Mouse (Mus musculus) right cerebral cortex, postnatal 4 days (tissue): ENCODE results near the gene Olfr769.
"Not testable (repeated sequence)": the region's sequence is repeated elsewhere in the genome, so short reads cannot be mapped to it uniquely, and the experiment has no call there.

Experiments used
- DNase-seq: peaks from one replicate; pipeline ENCODE4 v3.0.0-alpha.2; 2022

Gene Olfr769

DNA sequence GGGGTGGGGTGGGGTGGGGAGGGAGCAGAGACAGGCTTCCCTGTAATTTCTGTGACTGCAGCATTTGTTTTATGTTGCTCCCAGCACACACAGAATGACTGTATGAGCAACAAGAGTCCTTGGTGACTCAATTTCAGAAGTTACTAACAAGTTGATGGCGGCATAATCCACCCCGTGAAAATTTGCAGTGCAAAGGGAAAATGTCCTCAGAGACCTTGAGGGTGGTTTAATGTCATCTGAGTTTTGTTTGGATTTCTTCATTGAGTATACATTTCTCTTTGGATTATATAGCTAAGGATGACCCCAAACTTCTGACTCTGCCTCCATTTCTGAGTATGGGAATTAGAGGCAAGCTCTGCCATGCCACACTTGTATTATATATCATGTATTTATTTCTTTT, at the start of gene Olfr769:
TSS of gene Olfr769 (minus strand) at position 101 of the 400 bp plus-strand sequence.
- DNase-seq: no peak

GRCm38 (mm10) chr10:129164651-129165050, 47.0 kb upstream of the Olfr769 start, which contains the start of gene Olfr771:
Gene Olfr771, minus strand, starts transcription at chr10:129164751.
- no peak for DNase-seq

GRCm38 (mm10) chr10:129138898-129139297, 21.2 kb upstream of the Olfr769 start, which contains the start of gene Olfr770:
Gene Olfr770, minus strand, starts transcription at chr10:129138998.
- no peak for DNase-seq

GRCm38 (mm10) chr10:129115146-129115545, 2.5 kb downstream of the Olfr769 start:
- DNase-seq: no peak

- DNase-seq: no peak
Measured at GRCm38 (mm10) chr10:129101231-129101630, 16.4 kb downstream of the Olfr769 start.

GRCm38 (mm10) chr10:129099275-129099674, 18.4 kb downstream of the Olfr769 start, which contains the start of gene Olfr768:
Gene Olfr768, minus strand, starts transcription at chr10:129099375.
- no peak for DNase-seq

- not testable (repeated sequence) for DNase-seq
Measured at GRCm38 (mm10) chr10:129082810-129083209, 34.9 kb downstream of the Olfr769 start, which contains the start of gene Olfr767. Gene Olfr767, minus strand, starts transcription at chr10:129082910.

DNA sequence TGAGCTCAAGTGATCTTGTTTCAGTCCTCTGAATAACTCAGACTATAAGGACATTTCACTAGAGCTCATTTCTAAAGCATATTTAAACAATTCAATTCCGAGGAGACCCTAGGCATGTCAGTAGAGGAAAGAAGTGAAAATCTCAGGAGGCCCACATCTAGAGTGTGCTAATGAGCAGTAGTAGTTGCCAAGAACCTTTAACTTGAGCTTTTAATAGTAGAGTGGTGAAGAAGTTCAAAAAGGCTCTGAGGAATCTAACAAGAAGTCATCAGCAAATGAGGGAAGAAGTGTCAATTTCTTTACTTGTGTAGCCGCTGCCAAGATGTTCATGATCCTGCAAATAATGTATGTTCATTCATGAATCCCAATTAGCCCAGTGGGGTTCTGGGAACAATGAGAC, 48.8 kb downstream of the Olfr769 start, which contains the start of gene Olfr766-ps1:
TSS of gene Olfr766-ps1 (minus strand) at position 101 of the 400 bp plus-strand sequence.
- DNase-seq: no peak
